8 mouse cellular contexts compared by ENCODE assay signal in genomic region chr6:72440186-72440990, GRCm38 (mm10). TPM values are rescaled to one million over a fixed set of nuclear protein-coding genes. Genes with fewer than 3 reads are reported as not detected.
DNase-seq lines count a peak whose midpoint lies in the region; ATAC-seq and TF ChIP-seq lines count a peak whose summit lies in the region.

No protein-coding gene starts in this region.

- TF ChIP-seq CTCF in lung, postnatal 0 days (IDR thresholded peaks at IDR 0.05), result no peak
- TF ChIP-seq CTCF in brain, embryonic 14.5 days (IDR thresholded peaks at IDR 0.05; ENCODE audit: borderline replicate concordance, extremely low read depth, insufficient read depth, insufficient read length), result no peak
- no peak for TF ChIP-seq CTCF in layer of hippocampus, adult 2 months (conservative IDR thresholded peaks at IDR 0.05)

- H3K36me3 ChIP-seq in lung, postnatal 0 days (ENCODE audit: insufficient read depth, low read length), result peaks cover 13% of the 10 kb centered on the region
- peaks cover 22% of the 10 kb centered on the region for H3K36me3 ChIP-seq in forebrain, embryonic 14.5 days (ENCODE audit: control insufficient read depth, insufficient read depth, low read length)
- peaks cover 15% of the 10 kb centered on the region for H3K36me3 ChIP-seq in midbrain, embryonic 15.5 days (replicated peaks)

- no peak for TF ChIP-seq POLR2A in brain, embryonic 14.5 days (IDR thresholded peaks at IDR 0.05; ENCODE audit: borderline replicate concordance, extremely low read depth, insufficient read depth, insufficient read length, poor library complexity, severe bottlenecking)

- H3K27ac ChIP-seq in lung, postnatal 0 days (ENCODE audit: low read length), result peak overlapping the region; percentile 100
- H3K27ac ChIP-seq in forebrain, embryonic 14.5 days (ENCODE audit: low read depth, low read length), result peak overlapping the region; percentile 99
- H3K27ac ChIP-seq in layer of hippocampus, adult 2 months, result peak overlapping the region; percentile 100
- peak overlapping the region; percentile 99 for H3K27ac ChIP-seq in midbrain, embryonic 15.5 days

- peak overlapping the region; percentile 98 for H3K4me3 ChIP-seq in lung, postnatal 0 days (ENCODE audit: low read depth, low read length)
- peak overlapping the region; percentile 99 for H3K4me3 ChIP-seq in forebrain, embryonic 14.5 days (ENCODE audit: low read depth, low read length)
- peak overlapping the region; percentile 100 for H3K4me3 ChIP-seq in layer of hippocampus, adult 2 months
- peak overlapping the region; percentile 96 for H3K4me3 ChIP-seq in midbrain, embryonic 15.5 days

- peak; percentile 39 for DNase-seq in lung, postnatal 0 days (ENCODE audit: low spot score)
- DNase-seq in lung, postnatal 10 days, result no peak
- DNase-seq in brain, embryonic 14.5 days (ENCODE audit: low read depth), result peak; percentile 72
- peak; percentile 61 for DNase-seq in forebrain, embryonic 14.5 days (ENCODE audit: low spot score)
- DNase-seq in layer of hippocampus, adult 2 months (ENCODE audit: low spot score in 2 of 2), result peak; percentile 25 to 27
- no peak for DNase-seq in natural killer cell, adult 2 months (ENCODE audit: low spot score in 2 of 2)
- no peak for DNase-seq in urinary bladder, postnatal 4 days (ENCODE audit: low spot score in 2 of 2)

- ATAC-seq in lung, postnatal 0 days, result no peak
- ATAC-seq in forebrain, embryonic 14.5 days, result no peak
- peak; percentile 7 for ATAC-seq in midbrain, embryonic 15.5 days (replicated peaks)

- H3K27me3 ChIP-seq in lung, postnatal 0 days (replicated peaks; ENCODE audit: insufficient read depth, low read length), result no peaks in the 10 kb centered on the region
- H3K27me3 ChIP-seq in forebrain, embryonic 14.5 days (replicated peaks; ENCODE audit: control insufficient read depth, insufficient read depth, low read length), result no peaks in the 10 kb centered on the region
- H3K27me3 ChIP-seq in midbrain, embryonic 15.5 days (replicated peaks), result no peaks in the 10 kb centered on the region

- peak overlapping the region; percentile 89 for H3K4me2 ChIP-seq in lung, postnatal 0 days (replicated peaks; ENCODE audit: low read depth, low read length)
- H3K4me2 ChIP-seq in forebrain, embryonic 14.5 days (ENCODE audit: low read length), result peak overlapping the region; percentile 88
- H3K4me2 ChIP-seq in midbrain, embryonic 15.5 days, result peak overlapping the region; percentile 64

- H3K9me3 ChIP-seq in lung, postnatal 0 days (ENCODE audit: low read length), result no peaks in the 10 kb centered on the region
- H3K9me3 ChIP-seq in forebrain, embryonic 14.5 days (replicated peaks; ENCODE audit: control insufficient read depth, low read length), result no peaks in the 10 kb centered on the region
- H3K9me3 ChIP-seq in midbrain, embryonic 15.5 days, result no peaks in the 10 kb centered on the region

- peaks cover 13% of the 10 kb centered on the region for H3K4me1 ChIP-seq in lung, postnatal 0 days (ENCODE audit: insufficient read depth, low read depth, low read length)
- H3K4me1 ChIP-seq in forebrain, embryonic 14.5 days (ENCODE audit: control insufficient read depth, insufficient read depth, low read length), result peaks cover 19% of the 10 kb centered on the region
- H3K4me1 ChIP-seq in midbrain, embryonic 15.5 days, result peaks cover 43% of the 10 kb centered on the region

- WGBS in lung, postnatal 0 days, result 7% methylated on average over 17 of the region's 17 CpGs
- WGBS in forebrain, embryonic 14.5 days, result 7% methylated on average over 17 of the region's 17 CpGs
- WGBS in midbrain, embryonic 15.5 days, result 6% methylated on average over 17 of the region's 17 CpGs

- peak overlapping the region; percentile 99 for H3K9ac ChIP-seq in lung, postnatal 0 days (replicated peaks; ENCODE audit: low read depth)
- H3K9ac ChIP-seq in forebrain, embryonic 14.5 days (ENCODE audit: low read length), result peak overlapping the region; percentile 100
- H3K9ac ChIP-seq in midbrain, embryonic 15.5 days, result peak overlapping the region; percentile 100

- peak; percentile 44; the same call in 1 of the 2 replicates for TF ChIP-seq EP300 in lung, postnatal 0 days (IDR thresholded peaks at IDR 0.05)

RNA-seq across cellular contexts. Expression of gene Mat2a, which starts 1.0 kb away (rescaled TPM):
- 165 and 171 TPM in 2 replicates for polyA plus RNA-seq in lung, postnatal 0 days (2015; fragmentation: Nextera tagmentation; extraction: Ambion mirVana)
- polyA plus RNA-seq in brain, embryonic 14.5 days (2012; rRNA removed), result 274 and 357 TPM in 2 replicates
- 348 and 370 TPM in 2 replicates for polyA plus RNA-seq in forebrain, embryonic 14.5 days (2014; fragmentation: Nextera tagmentation; extraction: Ambion mirVana)
- 100 to 1,000 TPM; 172 to 195 TPM for total RNA-seq in layer of hippocampus, adult 2 months (2021)
- 354 and 380 TPM in 2 replicates for polyA plus RNA-seq in midbrain, embryonic 15.5 days (2015; fragmentation: Nextera tagmentation; extraction: Ambion mirVana)

RNA-seq across cellular contexts. Expression of gene Ggcx, which starts 26.3 kb away (rescaled TPM):
- polyA plus RNA-seq in lung, postnatal 0 days (2015; fragmentation: Nextera tagmentation; extraction: Ambion mirVana), result 28.6 and 32.2 TPM in 2 replicates
- 16.5 and 20.8 TPM in 2 replicates for polyA plus RNA-seq in brain, embryonic 14.5 days (2012; rRNA removed)
- 4.3 and 4.6 TPM in 2 replicates for polyA plus RNA-seq in forebrain, embryonic 14.5 days (2014; fragmentation: Nextera tagmentation; extraction: Ambion mirVana)
- 10 to 100 TPM; 24.2 to 30.3 TPM for total RNA-seq in layer of hippocampus, adult 2 months (2021)
- 16.9 and 19.0 TPM in 2 replicates for polyA plus RNA-seq in midbrain, embryonic 15.5 days (2015; fragmentation: Nextera tagmentation; extraction: Ambion mirVana)

RNA-seq across cellular contexts. Expression of gene Vamp8, which starts 49.9 kb away (rescaled TPM):
- polyA plus RNA-seq in lung, postnatal 0 days (2015; fragmentation: Nextera tagmentation; extraction: Ambion mirVana), result 608 and 656 TPM in 2 replicates
- polyA plus RNA-seq in brain, embryonic 14.5 days (2012; rRNA removed), result 18.9 and 21.6 TPM in 2 replicates
- 20.4 and 22.6 TPM in 2 replicates for polyA plus RNA-seq in forebrain, embryonic 14.5 days (2014; fragmentation: Nextera tagmentation; extraction: Ambion mirVana)
- 10 to 100 TPM; 11.5 to 12.5 TPM for total RNA-seq in layer of hippocampus, adult 2 months (2021)
- 22.2 and 28.1 TPM in 2 replicates for polyA plus RNA-seq in midbrain, embryonic 15.5 days (2015; fragmentation: Nextera tagmentation; extraction: Ambion mirVana)

Comparison
In these comparisons a context has a peak if more than half of its experiments do, and no peak if none do; other contexts are left out.
1. DNase-seq: peak in lung, postnatal 0 days (single experiment), brain, embryonic 14.5 days (single experiment), forebrain, embryonic 14.5 days (single experiment) and layer of hippocampus, adult 2 months (2 of 2); none in lung, postnatal 10 days (single experiment), natural killer cell, adult 2 months (0 of 2) and urinary bladder, postnatal 4 days (0 of 2).
2. RNA of gene Vamp8, which starts 49.9 kb away (polyA plus RNA-seq): 608 to 656 TPM in lung, postnatal 0 days; 20.4 to 22.6 TPM in forebrain, embryonic 14.5 days, 22.2 to 28.1 TPM in midbrain, embryonic 15.5 days and 18.9 to 21.6 TPM in brain, embryonic 14.5 days; every median in the first group is over 10 times any median in the second.
3. Peak in every context shown above with its lines, with median percentiles within 50 percentile points of each other: H3K27ac ChIP-seq, H3K4me2 ChIP-seq, H3K4me3 ChIP-seq and H3K9ac ChIP-seq.